Mouse (Mus musculus): Measurements from ENCODE around the gene 1700029F12Rik. TPM values are rescaled to one million over a fixed set of nuclear protein-coding genes. Genes with fewer than 3 reads are reported as not detected.
A peak's percentile ranks its signal among the peaks of the same experiment; 100 is the strongest.
"Not testable (repeated sequence)": the region's sequence is repeated elsewhere in the genome, so short reads cannot be mapped to it uniquely, and the experiment has no call there.

1700029F12Rik gene
- not detected for total RNA-seq (2021)

DNA sequence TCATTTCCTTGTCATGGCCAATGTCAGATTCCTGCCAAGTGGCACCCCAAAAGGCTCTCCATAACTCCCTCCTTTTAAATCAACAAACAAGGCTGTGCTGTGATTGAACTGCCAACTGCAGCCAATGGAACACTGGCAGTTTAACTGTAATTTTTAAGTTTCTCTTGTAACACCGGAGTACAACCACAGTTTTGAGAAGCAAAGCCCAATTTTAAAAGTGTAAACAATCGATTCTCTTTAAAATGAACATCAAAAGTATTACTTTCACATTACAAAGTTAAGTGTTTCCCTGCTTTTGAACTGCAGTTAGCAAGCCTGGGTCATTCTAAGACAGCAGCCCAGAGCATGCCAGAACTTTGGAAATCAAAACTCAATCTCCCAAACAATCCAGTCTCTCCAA, at the start of gene 1700029F12Rik:
Gene 1700029F12Rik, minus strand, starts transcription at position 101 of the 400 bp plus-strand sequence.
- intact Hi-C loops (cut with DNase I): no loop called here
- no peak for DNase-seq

- intact Hi-C loops (cut with DNase I): no loop called here
- DNase-seq: no peak
Measured at GRCm38 (mm10) chr13:97082432-97082831, 48.3 kb upstream of the 1700029F12Rik start.

GRCm38 (mm10) chr13:97080615-97081014, 46.5 kb upstream of the 1700029F12Rik start:
- intact Hi-C loops (cut with DNase I): no loop called here
- no peak for DNase-seq

DNA sequence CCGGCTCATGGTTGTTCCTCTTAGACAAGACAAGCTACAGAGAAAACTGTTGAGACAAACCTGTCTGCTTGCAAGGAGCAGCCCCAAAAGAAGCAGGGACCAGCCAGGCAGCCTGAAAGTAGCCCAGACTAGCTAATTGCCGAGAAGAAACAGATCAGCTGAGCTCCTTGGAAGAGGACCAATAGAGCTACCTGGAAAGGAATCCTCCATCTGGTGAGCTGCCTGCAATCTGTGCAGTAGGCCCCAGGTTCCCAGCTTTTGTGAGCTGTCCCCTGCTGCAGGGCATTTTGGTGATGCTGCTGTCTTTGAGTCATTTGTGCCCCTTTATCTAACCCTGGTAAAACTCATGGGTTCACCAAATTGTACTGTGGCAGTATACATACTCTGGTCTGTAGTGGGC, 46.0 kb upstream of the 1700029F12Rik start:
- intact Hi-C loops (cut with DNase I): no loop called here
- DNase-seq: no peak

DNA sequence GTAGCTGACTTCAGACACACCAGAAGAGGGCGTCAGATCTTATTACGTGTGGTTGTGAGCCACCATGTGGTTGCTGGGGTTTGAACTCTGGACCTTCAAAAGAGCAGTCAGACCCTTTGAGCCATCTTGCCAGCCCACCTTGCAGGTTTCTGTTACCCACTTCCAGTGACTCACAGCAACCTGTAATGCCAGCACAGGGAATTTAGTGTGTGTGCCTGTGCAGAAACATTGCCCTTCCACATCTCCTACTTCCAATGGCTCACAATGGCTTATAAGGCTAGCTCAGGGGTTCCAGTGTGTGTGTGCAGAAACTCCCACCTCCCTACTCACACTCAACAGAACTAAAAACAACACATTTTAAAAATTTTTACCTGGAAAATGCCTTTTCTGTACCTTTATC, 43.4 kb upstream of the 1700029F12Rik start:
- intact Hi-C loops (cut with DNase I): no loop called here
- no peak for DNase-seq

GRCm38 (mm10) chr13:97073497-97073896, 39.3 kb upstream of the 1700029F12Rik start:
- no peak for DNase-seq
- intact Hi-C loops (cut with DNase I): no loop called here

DNA sequence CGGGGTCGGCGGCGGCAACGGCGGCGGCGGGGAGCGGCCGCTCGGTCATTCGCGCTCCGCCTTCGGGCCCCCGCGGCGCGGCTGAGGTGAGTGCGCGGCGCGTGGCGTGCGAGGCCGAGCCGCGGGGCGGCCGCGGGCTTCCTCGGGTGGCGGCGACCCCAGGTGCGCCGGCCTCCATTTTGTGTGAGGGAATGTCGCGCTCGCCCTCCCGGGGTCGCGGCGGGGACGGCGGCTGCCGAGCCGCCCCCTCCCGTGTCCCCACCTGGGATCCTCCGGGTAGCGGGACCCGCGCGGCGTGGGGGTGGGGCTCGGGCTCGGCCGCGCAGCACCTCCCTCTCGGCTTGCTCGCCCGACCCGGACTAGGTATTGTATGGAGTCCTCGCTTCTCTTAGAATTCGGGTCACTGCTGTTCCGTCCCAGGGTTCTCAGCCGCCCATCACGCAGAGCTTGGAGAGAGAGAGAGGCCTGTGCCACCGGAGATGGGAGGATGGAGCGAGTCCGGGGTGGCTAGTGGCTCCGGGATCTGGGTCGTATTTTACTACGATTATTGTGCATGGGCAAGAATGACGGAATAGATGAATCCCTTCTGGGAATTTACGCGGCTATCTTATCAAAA, 37.6 kb upstream of the 1700029F12Rik start:
- DNase-seq: peak in 1 of 2 experiments; percentile 6
- intact Hi-C loops (cut with DNase I): no loop called here

DNA sequence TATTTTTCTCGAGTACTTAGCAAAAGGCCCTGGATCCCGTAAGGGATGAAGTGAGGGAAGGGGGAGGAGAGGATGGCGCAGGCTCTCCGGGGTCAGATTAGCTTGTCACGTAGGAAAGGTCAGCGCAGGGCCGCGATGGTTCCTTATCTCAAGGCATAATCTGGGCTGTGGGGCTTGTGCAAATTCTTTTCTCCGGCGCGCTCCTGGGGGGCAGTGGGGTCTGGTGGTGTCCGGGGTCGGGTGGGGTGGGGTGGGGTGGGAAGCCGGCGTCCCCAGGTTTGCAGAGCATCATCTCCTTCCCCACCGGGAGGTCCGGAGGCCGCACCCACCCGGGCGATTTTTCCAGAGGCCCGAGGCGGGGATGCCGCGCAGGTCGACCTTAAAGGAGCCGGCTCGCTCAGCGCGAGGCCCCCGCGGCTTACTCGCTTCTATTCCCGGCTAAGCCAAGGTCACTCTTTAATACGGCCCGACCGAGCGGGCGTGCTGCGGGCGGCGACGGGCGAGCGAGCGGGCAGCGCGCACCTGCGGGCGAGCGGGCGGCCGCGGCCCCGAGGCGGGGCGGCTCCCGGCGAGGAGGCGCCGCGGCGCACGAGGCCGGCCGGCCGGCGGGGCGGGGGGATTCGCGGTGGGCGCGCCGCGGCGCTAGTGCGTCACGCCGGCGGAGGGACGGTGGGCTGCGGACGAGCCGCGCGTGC, 36.9 kb upstream of the 1700029F12Rik start:
- intact Hi-C loops (cut with DNase I): no loop called here

GRCm38 (mm10) chr13:97068151-97068550, 34.0 kb upstream of the 1700029F12Rik start:
- DNase-seq: no peak
- intact Hi-C loops (cut with DNase I): no loop called here

More for the DNA sequence above, 36.9 kb upstream of the 1700029F12Rik start:
- no peak for DNase-seq

GRCm38 (mm10) chr13:97067691-97068090, 33.5 kb upstream of the 1700029F12Rik start:
- intact Hi-C loops (cut with DNase I): no loop called here
- DNase-seq: no peak

- no peak for DNase-seq
- intact Hi-C loops (cut with DNase I): no loop called here
Measured at GRCm38 (mm10) chr13:97066649-97067550, 32.7 kb upstream of the 1700029F12Rik start, which contains the start of gene Fam169a. Fam169a (plus strand) TSS chr13:97067286.

GRCm38 (mm10) chr13:97064844-97065621, 30.9 kb upstream of the 1700029F12Rik start:
- intact Hi-C loops (cut with DNase I); DNase-seq: not testable (repeated sequence)

- intact Hi-C loops (cut with DNase I): no loop called here
- DNase-seq: no peak
Measured at GRCm38 (mm10) chr13:97064413-97064812, 30.3 kb upstream of the 1700029F12Rik start.

GRCm38 (mm10) chr13:97063431-97063830, 29.3 kb upstream of the 1700029F12Rik start:
- intact Hi-C loops (cut with DNase I): no loop called here
- DNase-seq: no peak

DNA sequence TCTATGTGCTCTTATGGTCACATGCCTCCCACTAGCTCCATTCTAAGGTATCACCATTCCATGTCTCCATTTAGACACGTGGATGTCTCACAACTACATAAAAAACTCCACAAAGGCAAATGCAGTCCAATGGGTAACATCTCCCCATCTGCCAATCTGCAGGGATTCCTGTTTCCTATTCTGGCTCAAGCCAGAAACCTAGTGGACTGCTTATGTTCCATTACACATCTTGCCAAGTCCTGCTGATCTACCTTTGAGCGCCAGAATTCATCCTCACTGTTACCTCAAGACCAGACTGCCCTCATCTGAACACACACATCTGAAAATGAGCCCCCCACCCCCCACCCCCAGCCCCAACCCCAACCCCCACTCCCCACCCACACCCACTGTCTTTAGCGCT, 28.0 kb upstream of the 1700029F12Rik start:
- intact Hi-C loops (cut with DNase I): no loop called here

DNA sequence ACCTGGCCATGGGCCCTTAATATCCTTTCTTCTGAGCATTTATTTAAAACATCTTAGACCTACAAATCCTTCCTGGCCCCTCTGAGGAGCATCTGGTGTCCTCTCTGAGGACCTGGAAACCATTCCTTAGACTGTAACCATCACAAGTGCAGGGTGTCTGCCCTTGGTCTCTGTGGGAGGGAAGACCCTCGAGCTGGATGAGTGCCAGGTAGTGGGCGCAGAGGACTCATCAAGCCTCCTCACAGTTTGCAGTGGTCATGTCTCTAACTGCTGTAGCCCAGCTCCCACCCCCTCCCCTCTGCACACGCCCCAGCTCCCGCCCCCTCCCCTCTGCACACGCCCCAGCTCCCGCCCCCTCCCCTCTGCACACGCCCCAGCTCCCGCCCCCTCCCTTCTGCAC, 26.2 kb upstream of the 1700029F12Rik start:
- intact Hi-C loops (cut with DNase I): no loop called here
- no peak for DNase-seq

More for the DNA sequence above, 28.0 kb upstream of the 1700029F12Rik start:
- DNase-seq: no peak

DNA sequence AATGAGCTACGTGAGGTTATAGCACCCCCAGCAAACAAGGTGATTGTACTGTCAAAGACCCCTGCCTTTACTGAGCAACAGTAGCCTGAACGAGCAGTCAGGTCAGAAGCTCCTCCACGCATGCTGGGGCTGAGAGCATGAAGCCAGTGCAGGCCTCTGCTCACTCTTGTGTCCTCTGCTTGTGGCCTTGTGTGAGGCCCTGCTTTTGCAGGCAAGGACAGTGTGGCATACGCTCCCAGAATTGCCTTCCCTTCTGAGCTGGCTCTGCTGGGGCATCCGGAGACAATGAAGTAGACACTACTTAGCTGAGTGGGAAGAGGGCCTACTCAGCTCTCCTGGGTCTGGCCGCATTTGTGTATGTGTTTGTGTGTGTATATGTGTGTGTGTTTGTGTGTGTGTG, 25.6 kb upstream of the 1700029F12Rik start:
- intact Hi-C loops (cut with DNase I): loop anchor here (10.0 kb wide), 1 partner anchor 205 kb away; no protein-coding TSS in a partner anchor
- no peak for DNase-seq

DNA sequence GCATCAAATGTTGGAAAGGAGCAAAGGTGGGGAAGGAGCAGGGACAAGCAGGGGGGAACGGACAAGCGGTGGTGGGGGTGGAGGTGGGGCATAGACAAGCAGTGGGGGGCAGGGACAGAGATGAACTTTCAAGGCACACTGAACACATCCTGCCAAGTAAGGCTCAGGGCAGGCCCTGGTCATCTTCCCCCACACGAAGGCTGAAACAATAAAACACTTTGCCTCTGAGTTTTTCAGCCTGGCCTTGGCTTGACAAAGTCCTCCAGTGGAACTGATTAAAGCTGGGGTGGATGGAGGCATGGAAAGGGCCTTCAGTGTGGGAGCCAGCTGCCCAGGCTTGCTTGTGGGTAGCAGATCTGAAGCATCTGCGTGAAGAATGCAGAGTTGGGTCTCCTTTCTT, 23.7 kb upstream of the 1700029F12Rik start:
- DNase-seq: no peak
- intact Hi-C loops (cut with DNase I): loop anchor here (10.0 kb wide), 1 partner anchor 203 kb away; no protein-coding TSS in a partner anchor

GRCm38 (mm10) chr13:97053844-97054243, 19.7 kb upstream of the 1700029F12Rik start:
- intact Hi-C loops (cut with DNase I): loop anchor here (10.0 kb wide), 1 partner anchor 199 kb away; no protein-coding TSS in a partner anchor
- peak in 1 of 2 experiments; percentile 15 for DNase-seq

DNA sequence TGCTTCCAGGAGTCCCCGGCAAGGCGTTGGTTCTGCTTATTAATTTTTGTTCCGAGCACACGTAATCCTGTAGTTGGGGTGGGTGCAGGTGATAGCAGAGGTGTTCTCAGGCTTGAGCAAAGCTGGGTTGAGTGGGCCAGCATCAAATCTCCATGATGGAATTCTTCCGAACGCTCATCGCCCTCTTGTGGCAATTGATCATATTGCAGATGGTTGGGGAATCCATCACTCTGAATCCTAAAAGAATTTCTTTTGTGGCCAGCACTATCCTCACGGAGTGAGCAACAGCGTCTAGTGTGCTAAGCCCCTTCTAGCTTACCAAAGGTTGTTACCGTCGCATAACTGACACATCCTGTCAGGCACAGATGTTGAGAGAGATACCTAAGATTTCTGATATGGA, 18.5 kb upstream of the 1700029F12Rik start:
- DNase-seq: peak; percentile 49 to 61
- intact Hi-C loops (cut with DNase I): loop anchor here (10.0 kb wide), 1 partner anchor 198 kb away; no protein-coding TSS in a partner anchor

All from heart, postnatal 36 days (tissue).